Mouse (Mus musculus) hematopoietic multipotent progenitor cell, adult 10-12 weeks (in vitro differentiated cells): ENCODE data around the gene Vmn1r76. TPM values are rescaled to one million over a fixed set of nuclear protein-coding genes. Genes with fewer than 3 reads are reported as not detected.

Source experiments
- polyA plus RNA-seq: library from polyadenylated mRNA; stranded (reverse); fragments of >175 nt; gene quantifications from 2 replicates; pipeline ENCODE4 v1.2.3, GENCODE M21; 2012; ENCODE audit warnings: low replicate concordance

The Vmn1r76 gene
- polyA plus RNA-seq: not detected in 2 replicates

DNA sequence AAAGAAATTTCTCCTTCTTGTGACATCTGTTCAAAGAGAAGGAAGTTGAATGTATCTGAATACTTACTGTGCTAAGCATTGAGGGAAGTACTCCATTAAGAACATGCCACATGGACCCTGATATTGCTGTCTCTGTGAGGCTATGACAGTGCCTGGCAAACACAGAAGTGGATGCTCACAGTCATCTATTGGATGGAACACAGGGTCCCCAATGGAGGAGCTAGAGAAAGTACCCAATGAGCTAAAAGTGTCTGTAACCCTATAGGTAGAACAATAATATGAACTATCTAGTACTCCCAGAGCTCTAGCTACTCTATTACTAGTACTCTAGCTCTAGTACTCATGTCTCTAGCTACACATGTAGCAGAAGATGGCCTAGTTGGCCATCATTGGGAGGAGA, at the start of gene Vmn1r76:
Gene Vmn1r76, minus strand, starts transcription at position 101 of the 400 bp plus-strand sequence.

DNA sequence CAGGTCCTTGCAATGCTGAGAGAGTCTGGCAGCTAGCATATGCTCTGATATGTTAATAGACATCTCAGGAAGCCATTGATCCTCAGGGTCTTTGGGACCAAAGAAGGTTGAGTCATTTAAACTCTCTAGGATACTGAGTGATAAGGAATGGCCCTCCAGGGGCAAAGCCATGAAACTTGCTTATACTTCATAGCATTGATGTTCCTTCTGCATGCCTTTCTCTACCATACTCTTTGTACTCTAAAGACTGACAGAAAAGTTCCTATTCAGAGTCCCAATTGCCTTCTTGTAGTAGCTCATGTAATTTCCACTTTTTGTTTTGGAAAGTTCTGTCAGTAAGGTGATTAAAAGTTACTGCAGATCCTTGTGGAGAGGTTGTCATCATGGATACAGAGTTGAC, 63.7 kb downstream of the Vmn1r76 start, which contains the start of gene Vmn1r75:
Gene Vmn1r75, plus strand, starts transcription at position 301 of the 400 bp plus-strand sequence.

Other genes with a start within 250 kb of the Vmn1r76 start
- not detected in 2 replicates for gene Vmn1r73, start 207.9 kb downstream of the Vmn1r76 start, polyA plus RNA-seq
- gene Vmn1r74, start 104.2 kb downstream of the Vmn1r76 start, polyA plus RNA-seq: not detected in 2 replicates
- not detected in 2 replicates for gene Vmn1r75, start 63.6 kb downstream of the Vmn1r76 start, polyA plus RNA-seq
- not detected in 2 replicates for gene Vmn1r77, start 98.5 kb upstream of the Vmn1r76 start, polyA plus RNA-seq
- gene Vmn1r78, start 212.0 kb upstream of the Vmn1r76 start, polyA plus RNA-seq: 0.02 TPM in 1 of 2 replicates, not detected in the other
- gene Vmn1r79, start 233.1 kb upstream of the Vmn1r76 start, polyA plus RNA-seq: not detected in 2 replicates